Mouse (Mus musculus) kidney, embryonic 16.5 days (tissue): Measurements from ENCODE around the gene Usp2. TPM values are rescaled to one million over a fixed set of nuclear protein-coding genes. Genes with fewer than 3 reads are reported as not detected.
A peak's percentile ranks its signal among the peaks of the same experiment; 100 is the strongest.

ENCODE experiments used
- ATAC-seq: fragments of 200-750 bp; cut with Nextera tagmentation; 2 replicates; pipeline ENCODE4 v1.8.0; 2017; ENCODE audit warnings: moderate TSS enrichment; ENCODE audit not compliant: low FRiP score, low TSS enrichment
- H3K27ac ChIP-seq: fragments of 300-500 bp; sonication (generic); 2 replicates; pipeline ENCODE4 v1.5.1; 2014; ENCODE audit warnings: low read length
- H3K27me3 ChIP-seq: fragments of 300-500 bp; sonication (generic); 2 replicates; pipeline ENCODE4 v1.6.1; 2014; ENCODE audit warnings: low read length, control low read depth, mixed read lengths; ENCODE audit not compliant: insufficient read depth
- H3K36me3 ChIP-seq: fragments of 300-500 bp; sonication (generic); 2 replicates; pipeline ENCODE4 v1.6.1; 2014; ENCODE audit warnings: low read length, control low read depth, mixed read lengths; ENCODE audit not compliant: insufficient read depth
- H3K4me1 ChIP-seq: fragments of 300-500 bp; sonication (generic); 2 replicates; pipeline ENCODE4 v1.6.1; 2014; ENCODE audit warnings: low read length, control low read depth, mixed read lengths; ENCODE audit not compliant: insufficient read depth
- H3K4me2 ChIP-seq: fragments of 300-500 bp; sonication (generic); replicated peaks from 2 replicates; pipeline ENCODE4 v1.6.1; 2014; ENCODE audit warnings: low read depth, low read length
- H3K4me3 ChIP-seq: fragments of 300-500 bp; sonication (generic); 2 replicates; pipeline ENCODE4 v1.5.1; 2014; ENCODE audit warnings: mild to moderate bottlenecking, low read length
- H3K9ac ChIP-seq: fragments of 300-500 bp; sonication (generic); replicated peaks from 2 replicates; pipeline ENCODE4 v1.6.1; 2014; ENCODE audit warnings: low read length
- H3K9me3 ChIP-seq: fragments of 300-500 bp; sonication (generic); 2 replicates; pipeline ENCODE4 v1.6.1; 2016; ENCODE audit warnings: low read length, control low read depth
- WGBS: fragments of 180-500 bp; shearing (Covaris S2); extraction: QIAGEN DNeasy Blood & Tissue Kit; methylation state at CpG from one replicate; pipeline ENCODE4 v1.1.7; 2014; 5-methylcytosine and 5-hydroxymethylcytosine counted together
- polyA plus RNA-seq: library from polyadenylated mRNA; unstranded; fragments of >200 nt; fragmentation: Nextera tagmentation; extraction: Ambion mirVana; gene quantifications from 2 replicates; pipeline ENCODE4 v1.2.1, GENCODE M21; 2015

Gene Usp2
- polyA plus RNA-seq, 1 experiment from 2014 or later: 53.9 TPM

GRCm38 (mm10) chr9:44130034-44130433, 63.2 kb downstream of the Usp2 start:
- H3K4me1 ChIP-seq: peaks cover 72% of the 10 kb centered on the region

GRCm38 (mm10) chr9:44130581-44131275, 63.9 kb downstream of the Usp2 start:
- H3K9me3 ChIP-seq: no peaks in the 10 kb centered on the region
- H3K27me3 ChIP-seq: peaks cover 4% of the 10 kb centered on the region; the same call in 1 of the 2 replicates
- H3K27ac ChIP-seq: peak overlapping the region; percentile 90
- peak overlapping the region; percentile 69 for H3K4me2 ChIP-seq
- peaks cover 70% of the 10 kb centered on the region for H3K4me1 ChIP-seq
- no peaks in the 10 kb centered on the region for H3K36me3 ChIP-seq
- peak overlapping the region; percentile 44 for H3K4me3 ChIP-seq
- peak overlapping the region; percentile 71; the same call in 1 of the 2 replicates for H3K9ac ChIP-seq
- WGBS: 14% methylated on average over 19 of the region's 19 CpGs
- peak; percentile 46 for ATAC-seq

More at GRCm38 (mm10) chr9:44130034-44130433, 63.2 kb downstream of the Usp2 start:
- H3K4me2 ChIP-seq: peak overlapping the region; percentile 69
- H3K27ac ChIP-seq: peak overlapping the region; percentile 90
- WGBS: 0% methylated on average over 27 of the region's 27 CpGs
- peak; percentile 53 for ATAC-seq
- H3K4me3 ChIP-seq: peak overlapping the region; percentile 44
- H3K36me3 ChIP-seq: no peaks in the 10 kb centered on the region
- H3K9ac ChIP-seq: peak overlapping the region; percentile 71
- peaks cover 4% of the 10 kb centered on the region; the same call in 1 of the 2 replicates for H3K27me3 ChIP-seq
- no peaks in the 10 kb centered on the region for H3K9me3 ChIP-seq

DNA sequence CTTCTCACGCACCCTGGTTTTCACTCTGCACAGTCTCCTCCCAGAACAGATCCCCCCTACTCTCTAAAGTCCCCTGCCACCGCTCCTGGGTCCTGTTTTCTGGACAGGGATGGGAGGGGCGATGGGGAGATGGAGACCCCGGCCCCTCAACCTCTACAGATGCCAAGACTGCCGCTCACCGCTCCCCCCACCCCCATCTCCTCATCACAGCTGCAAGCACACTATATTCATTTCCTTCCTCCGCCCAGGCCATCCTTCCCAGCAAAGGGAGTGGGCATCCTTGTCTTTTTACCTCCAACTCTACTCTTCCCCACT, 64.4 kb downstream of the Usp2 start:
- Histone ChIP-seq H3K27me3 (peaks cover 4% of the 10 kb centered on the region; the same call in 1 of the 2 replicates), H3K27ac (peak overlapping the region; percentile 90), H3K4me3 (no peak overlapping the region), H3K4me1 (peaks cover 71% of the 10 kb centered on the region), H3K9ac (peak overlapping the region; percentile 44; the same call in 1 of the 2 replicates), H3K9me3 (no peaks in the 10 kb centered on the region), H3K4me2 (peak overlapping the region; percentile 69; the same call in 1 of the 2 replicates), H3K36me3 (no peaks in the 10 kb centered on the region)
- WGBS: 36% methylated on average over 7 of the region's 7 CpGs
- ATAC-seq: no peak

DNA sequence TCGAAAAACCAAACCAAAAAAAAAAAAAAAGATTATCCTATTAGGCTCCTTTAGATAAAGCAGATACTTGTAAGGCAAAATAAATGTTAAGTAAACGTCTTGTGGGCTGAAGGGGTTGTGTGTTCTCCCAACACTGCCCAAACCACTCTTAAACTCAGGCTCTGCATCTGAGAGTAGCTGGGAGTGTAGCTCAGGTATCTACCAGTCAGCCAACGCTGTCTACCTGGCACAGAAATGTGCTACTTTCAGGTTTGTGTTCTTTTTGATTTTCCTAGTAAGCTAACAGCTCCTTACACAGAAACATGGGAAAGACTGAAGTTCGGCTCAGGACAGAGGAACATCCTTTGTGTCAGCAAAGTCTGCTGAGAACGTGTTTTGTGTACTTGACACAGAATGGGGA, 65.4 kb downstream of the Usp2 start:
- no peak for ATAC-seq

GRCm38 (mm10) chr9:44133287-44133686, 66.5 kb downstream of the Usp2 start:
- Histone ChIP-seq H3K4me1 (peaks cover 73% of the 10 kb centered on the region), H3K9me3 (no peaks in the 10 kb centered on the region), H3K36me3 (no peaks in the 10 kb centered on the region), H3K27me3 (peaks cover 4% of the 10 kb centered on the region; the same call in 1 of the 2 replicates), H3K4me3 (peak overlapping the region; percentile 60), H3K4me2 (peak overlapping the region; percentile 88), H3K27ac (peak overlapping the region; percentile 90), H3K9ac (peak overlapping the region; percentile 76; the same call in 1 of the 2 replicates)
- ATAC-seq: no peak
- 10% methylated on average over 2 of the region's 2 CpGs for WGBS

More for the DNA sequence above, 65.4 kb downstream of the Usp2 start:
- Histone ChIP-seq H3K9me3 (no peaks in the 10 kb centered on the region), H3K9ac (peak overlapping the region; percentile 39; the same call in 1 of the 2 replicates), H3K27ac (peak overlapping the region; percentile 90), H3K4me3 (no peak overlapping the region), H3K36me3 (no peaks in the 10 kb centered on the region), H3K4me2 (no peak overlapping the region), H3K27me3 (peaks cover 4% of the 10 kb centered on the region; the same call in 1 of the 2 replicates), H3K4me1 (peaks cover 69% of the 10 kb centered on the region)
- WGBS: 66% methylated on average over 5 of the region's 5 CpGs

DNA sequence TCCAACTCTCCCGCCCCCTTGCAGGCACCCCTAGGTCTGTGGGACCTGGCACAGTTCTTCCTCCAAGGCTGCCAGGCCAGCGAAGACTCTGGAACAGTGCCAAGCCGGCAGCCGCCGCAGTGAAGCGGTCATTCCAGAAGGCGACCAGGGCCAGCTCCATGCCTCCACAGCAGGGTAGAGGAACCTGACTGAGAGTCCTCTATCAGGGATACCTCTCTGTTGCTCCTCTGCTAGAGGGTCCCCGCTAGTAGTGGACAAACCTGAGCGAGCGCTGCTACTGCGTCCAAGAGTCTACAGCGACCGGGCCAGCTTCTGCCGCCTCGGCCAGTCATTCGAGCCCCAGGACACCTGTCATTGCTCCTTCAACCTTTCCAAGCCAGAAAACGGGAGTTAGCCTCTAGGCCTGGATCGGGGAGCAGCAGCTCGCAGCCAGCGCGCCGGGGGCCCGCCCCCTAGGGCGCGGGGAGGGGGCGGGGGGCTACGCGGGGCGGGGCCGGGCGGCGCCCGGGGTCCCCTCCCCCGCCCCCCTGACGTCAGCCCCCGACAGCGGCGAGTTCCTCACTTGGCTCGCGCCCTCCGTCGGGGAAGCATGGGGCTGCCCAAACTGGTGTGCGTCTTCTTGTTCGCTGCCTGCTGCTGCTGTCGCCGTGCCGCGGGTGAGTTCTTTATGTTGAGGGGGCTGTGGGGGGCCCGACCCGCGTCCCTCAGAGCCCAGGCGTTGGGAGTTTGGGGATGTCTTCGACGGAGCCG, 67.5 kb downstream of the Usp2 start, which contains the start of gene Mcam:
TSS of gene Mcam (plus strand) at position 369 of the 750 bp plus-strand sequence.
- peak; percentile 21; the same call in 1 of the 2 replicates for ATAC-seq
- Histone ChIP-seq H3K9me3 (no peaks in the 10 kb centered on the region), H3K4me2 (peak within 1 kb of the TSS; percentile 88), H3K36me3 (0 out of 2 replicates have a peak, but pooled peaks cover under 1% of the 10 kb centered on the region), H3K9ac (peak within 1 kb of the TSS; percentile 76), H3K27ac (peak within 1 kb of the TSS; percentile 90), H3K4me3 (peak within 1 kb of the TSS; percentile 60), H3K27me3 (peaks cover 4% of the 10 kb centered on the region; the same call in 1 of the 2 replicates), H3K4me1 (peaks cover 67% of the 10 kb centered on the region)
- under 1% methylated on average over 39 of the region's 55 CpGs for WGBS

DNA sequence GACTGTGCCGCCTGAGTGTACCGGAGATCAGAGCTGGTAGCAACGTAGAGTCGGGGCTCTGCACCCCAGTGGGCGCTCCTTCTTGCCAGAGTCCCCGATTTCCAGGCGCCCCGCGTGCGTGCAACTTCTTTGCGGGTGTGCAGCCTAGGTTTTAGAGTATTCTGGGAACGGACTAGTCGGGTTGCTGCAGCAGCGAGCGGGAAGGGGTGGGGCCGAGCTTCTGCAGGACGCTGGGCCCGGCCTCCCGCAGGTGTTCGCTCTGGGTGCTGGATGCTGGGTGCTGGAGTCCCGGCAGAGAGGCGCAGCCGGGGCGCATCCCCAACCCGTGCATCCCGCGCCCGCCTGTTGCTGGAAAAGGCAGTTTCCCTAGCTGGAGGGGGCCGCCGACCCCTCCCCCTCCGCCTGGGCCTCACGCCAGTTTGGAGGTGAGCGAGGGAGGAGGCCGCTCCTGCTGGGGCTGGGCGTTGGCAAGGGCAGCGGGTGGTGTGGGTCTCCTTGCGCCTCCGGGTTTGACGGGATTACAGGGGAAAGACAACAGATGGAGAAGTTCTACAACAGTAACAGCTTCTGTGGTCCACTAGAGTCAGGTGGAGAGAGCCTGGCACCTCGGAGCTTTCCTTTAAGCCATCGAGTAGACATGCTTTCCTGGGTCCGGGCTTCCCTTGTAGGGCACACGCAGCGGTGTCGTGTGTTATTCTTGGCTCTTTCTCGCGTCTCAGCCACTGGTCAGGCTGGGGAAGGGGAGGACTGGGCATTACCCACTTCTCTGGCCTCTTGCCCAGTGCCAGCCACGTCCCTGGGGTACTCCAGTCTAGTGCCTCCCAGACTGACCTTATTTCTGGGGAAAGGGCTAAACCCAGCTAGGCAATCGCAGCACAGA, 68.3 kb downstream of the Usp2 start:
- peak overlapping the region; percentile 88 for H3K4me2 ChIP-seq
- H3K27me3 ChIP-seq: peaks cover 4% of the 10 kb centered on the region; the same call in 1 of the 2 replicates
- peak overlapping the region; percentile 76 for H3K9ac ChIP-seq
- 0 out of 2 replicates have a peak, but pooled peaks have one; percentile 6 for ATAC-seq
- WGBS: 2% methylated on average over 48 of the region's 49 CpGs
- no peaks in the 10 kb centered on the region for H3K9me3 ChIP-seq
- peak overlapping the region; percentile 60 for H3K4me3 ChIP-seq
- H3K36me3 ChIP-seq: 0 out of 2 replicates have a peak, but pooled peaks cover 3% of the 10 kb centered on the region
- peak overlapping the region; percentile 90 for H3K27ac ChIP-seq
- H3K4me1 ChIP-seq: peaks cover 58% of the 10 kb centered on the region

- H3K4me3 ChIP-seq: peak overlapping the region; percentile 60
- H3K27me3 ChIP-seq: peaks cover 4% of the 10 kb centered on the region; the same call in 1 of the 2 replicates
- no peaks in the 10 kb centered on the region for H3K9me3 ChIP-seq
- peak overlapping the region; percentile 76 for H3K9ac ChIP-seq
- H3K4me2 ChIP-seq: peak overlapping the region; percentile 88
- ATAC-seq: no peak
- H3K27ac ChIP-seq: peak overlapping the region; percentile 90; the same call in 1 of the 2 replicates
- H3K4me1 ChIP-seq: peaks cover 51% of the 10 kb centered on the region
- 0 out of 2 replicates have a peak, but pooled peaks cover 6% of the 10 kb centered on the region for H3K36me3 ChIP-seq
- 34% methylated on average over 7 of the region's 7 CpGs for WGBS
Measured at GRCm38 (mm10) chr9:44135731-44136411, 69.0 kb downstream of the Usp2 start.
